In the genomic region with DNA sequence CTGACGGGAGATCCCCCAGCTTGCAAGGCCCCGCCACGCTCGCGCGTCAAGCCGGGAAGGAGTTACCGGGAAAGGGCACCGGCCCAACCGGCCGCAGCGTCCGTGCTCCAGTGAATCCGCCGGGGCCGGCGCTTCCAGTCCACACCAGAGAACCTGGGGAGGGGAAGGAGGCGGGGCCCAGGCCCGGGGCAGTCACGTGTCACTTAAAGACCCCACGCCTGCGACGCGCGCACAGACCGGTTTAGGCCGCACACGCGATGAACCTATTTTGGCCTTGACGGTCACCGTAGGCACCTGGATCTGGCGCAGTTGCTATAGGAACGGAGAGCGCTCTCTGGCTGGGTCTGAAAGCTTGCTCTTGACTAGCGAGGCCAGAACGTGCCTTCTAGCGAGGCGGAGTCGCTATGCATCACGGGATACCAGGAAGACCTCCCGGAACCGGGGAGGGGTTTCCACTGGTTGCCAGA, we compare ENCODE assay signal across 8 mouse cellular contexts. TPM values are rescaled to one million over a fixed set of nuclear protein-coding genes. Genes with fewer than 3 reads are reported as not detected.
A peak's percentile ranks its signal among the peaks of the same experiment; 100 is the strongest.
DNase-seq lines count a peak whose midpoint lies in the region; ATAC-seq and TF ChIP-seq lines count a peak whose summit lies in the region.

TSS of gene Dnajc16 (minus strand) at position 408 of the 467 bp plus-strand sequence.

- 1% methylated on average over 42 of the region's 42 CpGs for WGBS in forebrain, embryonic 16.5 days
- WGBS in lung, embryonic 14.5 days = under 1% methylated on average over 42 of the region's 42 CpGs
- under 1% methylated on average over 42 of the region's 42 CpGs for WGBS in olfactory bulb, adult 2 months
- WGBS in thymus, adult 2 months = under 1% methylated on average over 42 of the region's 42 CpGs

- peak within 1 kb of the TSS; percentile 61 for H3K27ac ChIP-seq in forebrain, embryonic 16.5 days (ENCODE audit: low read length)
- peak within 1 kb of the TSS; percentile 96 for H3K27ac ChIP-seq in layer of hippocampus, adult 2 months
- peak within 1 kb of the TSS; percentile 80 for H3K27ac ChIP-seq in lung, embryonic 14.5 days (ENCODE audit: low read depth)
- peak within 1 kb of the TSS; percentile 39 for H3K27ac ChIP-seq in olfactory bulb, adult 2 months (ENCODE audit: insufficient read depth, low read depth, low read length)
- 0 out of 2 replicates have a peak within 1 kb of the TSS, but pooled peaks have one; percentile 6 for H3K27ac ChIP-seq in thymus, adult 2 months (ENCODE audit: control insufficient read depth, insufficient read depth, low read length)

- peak within 1 kb of the TSS; percentile 88 for H3K4me3 ChIP-seq in G1E (ENCODE audit: low read depth, low read length)
- peak within 1 kb of the TSS; percentile 74 for H3K4me3 ChIP-seq in forebrain, embryonic 16.5 days (replicated peaks; ENCODE audit: low read length)
- H3K4me3 ChIP-seq in layer of hippocampus, adult 2 months = peak within 1 kb of the TSS; percentile 78
- peak within 1 kb of the TSS; percentile 97 for H3K4me3 ChIP-seq in lung, embryonic 14.5 days (ENCODE audit: low read depth, low read length)
- H3K4me3 ChIP-seq in olfactory bulb, adult 2 months (ENCODE audit: insufficient read depth, low read depth, low read length) = peak within 1 kb of the TSS; percentile 74
- H3K4me3 ChIP-seq in thymus, adult 2 months (ENCODE audit: control insufficient read depth, insufficient read depth, low read length) = peak within 1 kb of the TSS; percentile 71

- 0 out of 2 replicates have a peak, but pooled peaks have one; percentile 47 for TF ChIP-seq POLR2A in olfactory bulb, adult 2 months (IDR thresholded peaks at IDR 0.05; ENCODE audit: insufficient read depth, low read depth, low read length)
- TF ChIP-seq POLR2A in thymus, adult 2 months (IDR thresholded peaks at IDR 0.05; ENCODE audit: control insufficient read depth, extremely low read depth, insufficient read depth, low read length, poor library complexity) = peak; percentile 70; the same call in 1 of the 2 replicates

- no peaks in the 10 kb centered on the region for H3K27me3 ChIP-seq in G1E (ENCODE audit: insufficient read depth, low read length)
- H3K27me3 ChIP-seq in forebrain, embryonic 16.5 days (replicated peaks; ENCODE audit: control insufficient read depth, insufficient read depth, low read length) = no peaks in the 10 kb centered on the region
- no peaks in the 10 kb centered on the region for H3K27me3 ChIP-seq in lung, embryonic 14.5 days (ENCODE audit: insufficient read depth, low read length)
- H3K27me3 ChIP-seq in thymus, adult 2 months (ENCODE audit: control insufficient read depth, insufficient read depth, low read length) = no peaks in the 10 kb centered on the region

- peak within 1 kb of the TSS; percentile 75 for H3K4me2 ChIP-seq in forebrain, embryonic 16.5 days (ENCODE audit: low read length)
- peak within 1 kb of the TSS; percentile 73 for H3K4me2 ChIP-seq in lung, embryonic 14.5 days

- H3K36me3 ChIP-seq in G1E (replicated peaks) = peaks cover 41% of the 10 kb centered on the region
- H3K36me3 ChIP-seq in forebrain, embryonic 16.5 days (ENCODE audit: control insufficient read depth, insufficient read depth) = 0 out of 2 replicates have a peak, but pooled peaks cover 7% of the 10 kb centered on the region
- no peaks in the 10 kb centered on the region; the same call in 1 of the 2 replicates for H3K36me3 ChIP-seq in lung, embryonic 14.5 days (ENCODE audit: insufficient read depth)
- H3K36me3 ChIP-seq in thymus, adult 2 months (ENCODE audit: control insufficient read depth, insufficient read depth, low read length) = no peaks in the 10 kb centered on the region

- no peak for TF ChIP-seq CTCF in G1E (IDR thresholded peaks at IDR 0.05; ENCODE audit: low read depth, low read length)
- TF ChIP-seq CTCF in layer of hippocampus, adult 2 months (conservative IDR thresholded peaks at IDR 0.05) = peak; percentile 22
- TF ChIP-seq CTCF in lung, embryonic 14.5 days (IDR thresholded peaks at IDR 0.05; ENCODE audit: low read depth) = peak; percentile 19; the same call in 1 of the 2 replicates
- no peak for TF ChIP-seq CTCF in olfactory bulb, adult 2 months (IDR thresholded peaks at IDR 0.05; ENCODE audit: insufficient read depth, low read depth, low read length)
- no peak for TF ChIP-seq CTCF in thymus, adult 2 months (IDR thresholded peaks at IDR 0.05; ENCODE audit: borderline replicate concordance, control insufficient read depth, extremely low read depth, insufficient read depth, low read length, poor library complexity)

- H3K4me1 ChIP-seq in G1E (ENCODE audit: insufficient read depth, low read depth, low read length) = peaks cover 47% of the 10 kb centered on the region
- H3K4me1 ChIP-seq in forebrain, embryonic 16.5 days (replicated peaks; ENCODE audit: control insufficient read depth, insufficient read depth, low read length) = peaks cover 15% of the 10 kb centered on the region
- no peaks in the 10 kb centered on the region for H3K4me1 ChIP-seq in lung, embryonic 14.5 days (ENCODE audit: insufficient read depth)
- H3K4me1 ChIP-seq in olfactory bulb, adult 2 months (ENCODE audit: control insufficient read depth, insufficient read depth, low read length) = peaks cover 11% of the 10 kb centered on the region
- H3K4me1 ChIP-seq in thymus, adult 2 months (replicated peaks; ENCODE audit: control insufficient read depth, insufficient read depth, low read length) = peaks cover 11% of the 10 kb centered on the region

- DNase-seq in G1E (ENCODE audit: low spot score) = peak; percentile 78
- DNase-seq in cerebellum, adult 18-20 months = peak; percentile 95 to 98
- DNase-seq in heart, postnatal 36 days = peak; percentile 93 to 95
- peak; percentile 96 to 98 for DNase-seq in layer of hippocampus, adult 2 months (ENCODE audit: low spot score in 2 of 2)
- DNase-seq in lung, embryonic 14.5 days = peak; percentile 99
- DNase-seq in thymus, adult 2 months = peak; percentile 94

- H3K9ac ChIP-seq in forebrain, embryonic 16.5 days (replicated peaks; ENCODE audit: low read depth, low read length) = peak within 1 kb of the TSS; percentile 85
- peak within 1 kb of the TSS; percentile 94 for H3K9ac ChIP-seq in lung, embryonic 14.5 days

- no peaks in the 10 kb centered on the region for H3K9me3 ChIP-seq in G1E (replicated peaks)
- H3K9me3 ChIP-seq in forebrain, embryonic 16.5 days (ENCODE audit: control insufficient read depth, low read length) = no peaks in the 10 kb centered on the region
- H3K9me3 ChIP-seq in lung, embryonic 14.5 days (ENCODE audit: low read depth, low read length) = no peaks in the 10 kb centered on the region

- peak; percentile 78 for ATAC-seq in G1E (ENCODE audit: extremely low read depth, insufficient number of reproducible peaks, low FRiP score, poor library complexity, severe bottlenecking)
- peak; percentile 90 for ATAC-seq in forebrain, embryonic 16.5 days
- peak; percentile 80 for ATAC-seq in lung, embryonic 14.5 days (ENCODE audit: insufficient read depth)

- intact Hi-C loops in heart, postnatal 36 days (cut with DNase I) = loop anchor here (2.0 to 10.0 kb wide), 3 partner anchors 128 to 646 kb away; partner anchors contain the start of genes Fbxo42 and Tmem82

RNA-seq across cellular contexts. Expression of gene Dnajc16, which starts in this region (rescaled TPM):
- total RNA-seq in G1E (2014; fragmentation: Nextera tagmentation) = 9.9 and 12.1 TPM in 2 replicates
- 10.6 and 11.9 TPM in 2 replicates for total RNA-seq in G1E (2017)
- 2.7 and 2.9 TPM in 2 replicates for polyA plus RNA-seq in G1E (2012)
- polyA plus RNA-seq in forebrain, embryonic 16.5 days (2015; fragmentation: Nextera tagmentation; extraction: Ambion mirVana) = 5.3 and 6.4 TPM in 2 replicates
- 10 to 100 TPM; 20.3 to 20.5 TPM for total RNA-seq in heart, postnatal 36 days (2021)
- total RNA-seq in layer of hippocampus, adult 2 months (2021) = 10 to 100 TPM; 45.3 to 45.4 TPM
- polyA plus RNA-seq in lung, embryonic 14.5 days (2014; fragmentation: Nextera tagmentation; extraction: Ambion mirVana) = 3.5 and 4.2 TPM in 2 replicates
- polyA plus RNA-seq in olfactory bulb, adult 2 months (2012; ENCODE audit: insufficient read depth, insufficient read length, low replicate concordance, missing spikeins) = not detected in 2 replicates
- polyA plus RNA-seq in thymus, adult 2 months (2012; rRNA removed) = 11.8 and 11.9 TPM in 2 replicates

Comparison
In these comparisons a context has a peak if more than half of its experiments do, and no peak if none do; other contexts are left out.
1. Peak in every context shown above with its lines: DNase-seq, ATAC-seq, H3K4me3 ChIP-seq and H3K27ac ChIP-seq.
2. CTCF ChIP-seq: peak in layer of hippocampus, adult 2 months (single experiment) and lung, embryonic 14.5 days (single experiment); none in G1E (single experiment), olfactory bulb, adult 2 months (single experiment) and thymus, adult 2 months (single experiment).
3. H3K27ac ChIP-seq: peak in every context shown above with its lines; median percentile 96 in layer of hippocampus, adult 2 months; 80 in lung, embryonic 14.5 days; 61 in forebrain, embryonic 16.5 days; 39 in olfactory bulb, adult 2 months; 6 in thymus, adult 2 months.